Mouse (Mus musculus) forebrain, embryonic 16.5 days (tissue): ENCODE data around the gene Ngdn. TPM values are rescaled to one million over a fixed set of nuclear protein-coding genes. Genes with fewer than 3 reads are reported as not detected.
"Not testable (repeated sequence)": the region's sequence is repeated elsewhere in the genome, so short reads cannot be mapped to it uniquely, and the experiment has no call there.

Experiments
- ATAC-seq: fragments of 200-750 bp; cut with Nextera tagmentation; 2 replicates; pipeline ENCODE4 v1.8.0; 2017; ENCODE audit warnings: mild to moderate bottlenecking, moderate library complexity
- H3K27ac ChIP-seq: fragments of 300-500 bp; sonication (generic); 2 replicates; pipeline ENCODE4 v1.5.1; 2014; ENCODE audit warnings: low read length, control low read depth
- H3K27me3 ChIP-seq: fragments of 300-500 bp; sonication (generic); replicated peaks from 2 replicates; pipeline ENCODE4 v1.6.1; 2014; ENCODE audit warnings: low read length; ENCODE audit not compliant: control insufficient read depth, insufficient read depth
- H3K36me3 ChIP-seq: fragments of 300-500 bp; sonication (generic); 2 replicates; pipeline ENCODE4 v1.6.1; 2014; ENCODE audit not compliant: control insufficient read depth, insufficient read depth
- H3K4me1 ChIP-seq: fragments of 300-500 bp; sonication (generic); replicated peaks from 2 replicates; pipeline ENCODE4 v1.6.1; 2014; ENCODE audit warnings: low read length; ENCODE audit not compliant: control insufficient read depth, insufficient read depth
- H3K4me2 ChIP-seq: fragments of 300-500 bp; sonication (generic); 2 replicates; pipeline ENCODE4 v1.6.1; 2014; ENCODE audit warnings: mild to moderate bottlenecking, low read length, control low read depth
- H3K4me3 ChIP-seq: fragments of 300-500 bp; sonication (generic); replicated peaks from 2 replicates; pipeline ENCODE4 v1.5.1; 2014; ENCODE audit warnings: mild to moderate bottlenecking, low read length, control low read depth
- H3K9ac ChIP-seq: fragments of 300-500 bp; sonication (generic); replicated peaks from 2 replicates; pipeline ENCODE4 v1.6.1; 2014; ENCODE audit warnings: low read depth, low read length, control low read depth
- H3K9me3 ChIP-seq: fragments of 300-500 bp; sonication (generic); 2 replicates; pipeline ENCODE4 v1.6.1; 2016; ENCODE audit warnings: low read length; ENCODE audit not compliant: control insufficient read depth
- WGBS: fragments of 180-500 bp; shearing (Covaris S2); extraction: QIAGEN DNeasy Blood & Tissue Kit; methylation state at CpG from one replicate; pipeline ENCODE4 v1.1.7; 2014; 5-methylcytosine and 5-hydroxymethylcytosine counted together
- polyA plus RNA-seq: library from polyadenylated mRNA; unstranded; fragments of >200 nt; fragmentation: Nextera tagmentation; extraction: Ambion mirVana; gene quantifications from 2 replicates; pipeline ENCODE4 v1.2.1, GENCODE M21; 2015

The Ngdn gene
- 58.8 and 61.2 TPM in 2 replicates for polyA plus RNA-seq

GRCm38 (mm10) chr14:55014991-55015766 is at the start of gene Ngdn:
Gene Ngdn, plus strand, starts transcription at chr14:55015454.
- Histone ChIP-seq H3K4me3 (peak within 1 kb of the TSS; percentile 86), H3K4me1 (peaks cover 4% of the 10 kb centered on the region), H3K27me3 (no peaks in the 10 kb centered on the region), H3K9me3 (no peaks in the 10 kb centered on the region), H3K27ac (peak within 1 kb of the TSS; percentile 93), H3K9ac (peak within 1 kb of the TSS; percentile 75), H3K36me3 (no peaks in the 10 kb centered on the region), H3K4me2 (peak within 1 kb of the TSS; percentile 89)
- under 1% methylated on average over 36 of the region's 36 CpGs for WGBS
- peak; percentile 97 for ATAC-seq

- no peaks in the 10 kb centered on the region for H3K9me3 ChIP-seq
- no peak overlapping the region for H3K4me3 ChIP-seq
- H3K9ac ChIP-seq = no peak overlapping the region
- H3K27ac ChIP-seq = no peak overlapping the region
- H3K4me2 ChIP-seq = no peak overlapping the region
- 78% methylated on average over 6 of the region's 6 CpGs for WGBS
- no peaks in the 10 kb centered on the region for H3K36me3 ChIP-seq
- H3K27me3 ChIP-seq = no peaks in the 10 kb centered on the region
- H3K4me1 ChIP-seq = no peaks in the 10 kb centered on the region
- ATAC-seq = no peak
Measured at GRCm38 (mm10) chr14:54965631-54966030, 49.6 kb upstream of the Ngdn start.

- WGBS = 71% methylated on average over 7 of the region's 7 CpGs
- no peak within 1 kb of the TSS for H3K4me3 ChIP-seq
- no peaks in the 10 kb centered on the region for H3K4me1 ChIP-seq
- no peak within 1 kb of the TSS for H3K9ac ChIP-seq
- no peak within 1 kb of the TSS for H3K4me2 ChIP-seq
- H3K27ac ChIP-seq = no peak within 1 kb of the TSS
- H3K27me3 ChIP-seq = no peaks in the 10 kb centered on the region
- no peak for ATAC-seq
- H3K9me3 ChIP-seq = no peaks in the 10 kb centered on the region
- H3K36me3 ChIP-seq = no peaks in the 10 kb centered on the region
Measured at GRCm38 (mm10) chr14:54966320-54966977, 48.8 kb upstream of the Ngdn start, which contains the start of gene Myh6. Gene Myh6, minus strand, starts transcription at chr14:54966927.

GRCm38 (mm10) chr14:54967874-54968273 is 47.4 kb upstream of the Ngdn start:
- H3K9me3 ChIP-seq = no peaks in the 10 kb centered on the region
- no peak overlapping the region for H3K4me2 ChIP-seq
- no peak overlapping the region for H3K4me3 ChIP-seq
- no peak overlapping the region for H3K27ac ChIP-seq
- 91% methylated on average over 3 of the region's 3 CpGs for WGBS
- H3K27me3 ChIP-seq = no peaks in the 10 kb centered on the region
- no peak for ATAC-seq
- H3K4me1 ChIP-seq = no peaks in the 10 kb centered on the region
- no peak overlapping the region for H3K9ac ChIP-seq
- no peaks in the 10 kb centered on the region for H3K36me3 ChIP-seq

GRCm38 (mm10) chr14:54968344-54968743 is 46.9 kb upstream of the Ngdn start:
- no peaks in the 10 kb centered on the region for H3K27me3 ChIP-seq
- no peak for ATAC-seq

GRCm38 (mm10) chr14:54972786-54973185 is 42.5 kb upstream of the Ngdn start:
- not testable (repeated sequence) for H3K4me1 ChIP-seq, H3K36me3 ChIP-seq, H3K4me3 ChIP-seq, H3K27me3 ChIP-seq, H3K27ac ChIP-seq, H3K9ac ChIP-seq, H3K4me2 ChIP-seq, H3K9me3 ChIP-seq, ATAC-seq
- 94% methylated on average over 8 of the region's 11 CpGs for WGBS

More at GRCm38 (mm10) chr14:54968344-54968743, 46.9 kb upstream of the Ngdn start:
- Histone ChIP-seq H3K9ac (no peak overlapping the region), H3K36me3 (no peaks in the 10 kb centered on the region), H3K4me1 (no peaks in the 10 kb centered on the region), H3K9me3 (no peaks in the 10 kb centered on the region), H3K27ac (no peak overlapping the region), H3K4me2 (no peak overlapping the region), H3K4me3 (no peak overlapping the region)

GRCm38 (mm10) chr14:54974068-54974791 is 41.0 kb upstream of the Ngdn start:
- H3K27ac ChIP-seq = peak overlapping the region; percentile 86
- H3K4me2 ChIP-seq = no peak overlapping the region
- ATAC-seq = peak; percentile 79
- H3K9ac ChIP-seq = no peak overlapping the region
- WGBS = 68% methylated on average over 6 of the region's 6 CpGs
- peaks cover 9% of the 10 kb centered on the region; the same call in 1 of the 2 replicates for H3K4me1 ChIP-seq
- H3K36me3 ChIP-seq = no peaks in the 10 kb centered on the region
- no peaks in the 10 kb centered on the region for H3K27me3 ChIP-seq
- no peak overlapping the region for H3K4me3 ChIP-seq
- H3K9me3 ChIP-seq = no peaks in the 10 kb centered on the region

- ATAC-seq = no peak
- H3K36me3 ChIP-seq = no peaks in the 10 kb centered on the region
- H3K27me3 ChIP-seq = no peaks in the 10 kb centered on the region
- H3K9me3 ChIP-seq = no peaks in the 10 kb centered on the region
- H3K9ac ChIP-seq = no peak within 1 kb of the TSS
- H3K27ac ChIP-seq = no peak within 1 kb of the TSS
- H3K4me1 ChIP-seq = peaks cover 9% of the 10 kb centered on the region; the same call in 1 of the 2 replicates
- no peak within 1 kb of the TSS for H3K4me3 ChIP-seq
- WGBS = 54% methylated on average over 1 of the region's 1 CpGs
- H3K4me2 ChIP-seq = no peak within 1 kb of the TSS
Measured at GRCm38 (mm10) chr14:54976633-54977032, 38.6 kb upstream of the Ngdn start, which contains the start of gene Gm17428. Gene Gm17428, plus strand, starts transcription at chr14:54976933.

- Histone ChIP-seq H3K36me3 (no peaks in the 10 kb centered on the region), H3K4me1 (peaks cover 9% of the 10 kb centered on the region; the same call in 1 of the 2 replicates), H3K4me3 (no peak overlapping the region), H3K27me3 (no peaks in the 10 kb centered on the region), H3K9me3 (no peaks in the 10 kb centered on the region), H3K9ac (no peak overlapping the region), H3K27ac (no peak overlapping the region), H3K4me2 (no peak overlapping the region)
- WGBS = 89% methylated on average over 8 of the region's 8 CpGs
- ATAC-seq = no peak
Measured at GRCm38 (mm10) chr14:54978664-54979063, 36.6 kb upstream of the Ngdn start.
